Mouse (Mus musculus): ENCODE data around the gene H2-M10.3. TPM values are rescaled to one million over a fixed set of nuclear protein-coding genes. Genes with fewer than 3 reads are reported as not detected.

The H2-M10.3 gene
- polyA plus RNA-seq, 1 experiment from 2014 or later = not detected

Other genes starting within 250 kb of the H2-M10.3 start
- gene Gm19684, start 246.7 kb downstream of the H2-M10.3 start, polyA plus RNA-seq (2016; fragmentation: Nextera tagmentation; extraction: Ambion mirVana) = not detected in 2 replicates
- gene Gm7030, start 239.0 kb downstream of the H2-M10.3 start, polyA plus RNA-seq (2016; fragmentation: Nextera tagmentation; extraction: Ambion mirVana) = not detected in 2 replicates
- 0.40 TPM in 1 of 2 replicates, not detected in the other for gene Gm8909, start 199.9 kb downstream of the H2-M10.3 start, polyA plus RNA-seq (2016; fragmentation: Nextera tagmentation; extraction: Ambion mirVana)
- not detected in 2 replicates for gene H2-T3, start 178.1 kb downstream of the H2-M10.3 start, polyA plus RNA-seq (2016; fragmentation: Nextera tagmentation; extraction: Ambion mirVana)
- gene Rpp21, start 110.3 kb downstream of the H2-M10.3 start, polyA plus RNA-seq (2016; fragmentation: Nextera tagmentation; extraction: Ambion mirVana) = 106 and 108 TPM in 2 replicates
- 11.7 and 13.7 TPM in 2 replicates for gene Trim39, start 96.2 kb downstream of the H2-M10.3 start, polyA plus RNA-seq (2016; fragmentation: Nextera tagmentation; extraction: Ambion mirVana)
- gene H2-M10.2, start 81.9 kb downstream of the H2-M10.3 start, polyA plus RNA-seq (2016; fragmentation: Nextera tagmentation; extraction: Ambion mirVana) = not detected in 2 replicates
- not detected in 2 replicates for gene H2-M10.1, start 42.3 kb downstream of the H2-M10.3 start, polyA plus RNA-seq (2016; fragmentation: Nextera tagmentation; extraction: Ambion mirVana)
- not detected in 2 replicates for gene H2-M10.4, start 93.9 kb upstream of the H2-M10.3 start, polyA plus RNA-seq (2016; fragmentation: Nextera tagmentation; extraction: Ambion mirVana)
- gene H2-M11, start 178.7 kb upstream of the H2-M10.3 start, polyA plus RNA-seq (2016; fragmentation: Nextera tagmentation; extraction: Ambion mirVana) = not detected in 2 replicates

Measured in heart, embryonic 10.5 days (tissue).